Mouse (Mus musculus) cerebellum, adult 2 months (tissue): Measurements from ENCODE around the gene Ccnj.

Experiments
- CTCF ChIP-seq: fragments of 200-500 bp; IDR thresholded peaks from 2 replicates; pipeline ENCODE4 v1.5.1; 2011; ENCODE audit warnings: low read depth, mild to moderate bottlenecking, control low read depth, low read length, moderate library complexity, borderline replicate concordance; ENCODE audit not compliant: insufficient read depth
- POLR2A ChIP-seq: fragments of 200-500 bp; IDR thresholded peaks from 2 replicates; pipeline ENCODE4 v1.6.1; 2011; ENCODE audit warnings: low read length, control low read depth, borderline replicate concordance; ENCODE audit not compliant: insufficient read depth

DNA sequence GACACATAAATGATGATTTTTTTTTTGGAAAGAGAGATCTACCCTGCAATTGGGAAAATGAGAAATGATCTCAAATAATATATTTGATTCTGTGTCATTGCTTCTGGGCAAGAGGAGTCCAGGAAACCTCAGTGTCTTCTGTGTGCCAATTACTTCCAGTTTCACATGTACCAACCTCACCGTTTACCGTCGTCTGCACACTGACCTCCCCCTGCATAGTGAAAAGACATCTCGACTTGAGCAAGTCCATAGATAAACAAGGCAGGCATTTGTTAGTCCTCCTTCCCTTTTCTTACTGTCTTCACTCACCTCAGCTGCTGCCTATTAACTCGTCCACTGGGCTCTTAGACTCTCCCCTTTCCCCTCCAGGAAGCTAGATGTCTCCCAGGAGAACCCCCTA is 5.4 kb upstream of the Ccnj start:
- TF ChIP-seq POLR2A (no peak), CTCF (no peak)
